Mouse (Mus musculus): ENCODE data around the gene Retsat.

The Retsat gene

DNA sequence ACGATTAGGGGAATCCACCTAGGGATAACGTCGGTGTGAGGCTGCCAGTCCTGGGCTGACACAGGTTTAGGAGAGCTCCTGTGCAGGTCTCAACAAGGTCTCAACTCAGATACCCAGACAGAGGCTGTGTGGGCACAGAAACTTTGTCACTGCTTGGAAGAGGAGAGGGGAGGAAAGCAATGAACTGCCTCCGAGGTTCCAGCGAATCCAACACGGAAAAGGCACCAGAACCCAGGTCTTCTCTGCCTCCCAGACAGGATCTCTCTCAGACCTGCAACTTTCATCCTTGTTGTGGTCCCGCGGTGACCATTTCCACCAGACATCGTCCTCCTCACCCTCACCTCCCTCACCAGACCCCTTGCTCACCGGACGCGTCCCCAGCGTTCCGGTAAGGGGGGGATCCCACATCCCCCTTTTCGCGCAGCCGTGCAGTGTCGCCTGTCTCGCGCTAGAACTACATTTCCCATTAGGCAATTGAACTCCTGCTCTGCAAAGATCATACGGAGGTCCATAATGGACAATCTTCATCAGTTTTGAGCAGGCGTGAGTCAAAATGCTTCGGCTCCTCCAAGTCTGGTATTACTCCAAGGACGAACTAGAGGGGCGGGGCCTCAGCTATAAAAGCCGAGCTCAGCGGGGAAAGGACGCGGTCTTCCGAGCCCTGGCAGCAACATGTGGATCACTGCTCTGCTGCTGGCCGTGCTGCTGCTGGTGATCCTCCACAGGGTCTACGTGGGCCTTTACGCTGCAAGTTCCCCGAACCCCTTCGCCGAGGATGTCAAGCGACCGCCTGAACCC is at the start of gene Retsat, which contains the start of gene Elmod3:
Gene Retsat, plus strand, starts transcription at position 520 of the 798 bp plus-strand sequence.
Gene Elmod3, minus strand, starts transcription at position 458 of the 798 bp plus-strand sequence.
- peak; percentile 99 for DNase-seq (ENCODE audit: low read depth, low spot score)

DNA sequence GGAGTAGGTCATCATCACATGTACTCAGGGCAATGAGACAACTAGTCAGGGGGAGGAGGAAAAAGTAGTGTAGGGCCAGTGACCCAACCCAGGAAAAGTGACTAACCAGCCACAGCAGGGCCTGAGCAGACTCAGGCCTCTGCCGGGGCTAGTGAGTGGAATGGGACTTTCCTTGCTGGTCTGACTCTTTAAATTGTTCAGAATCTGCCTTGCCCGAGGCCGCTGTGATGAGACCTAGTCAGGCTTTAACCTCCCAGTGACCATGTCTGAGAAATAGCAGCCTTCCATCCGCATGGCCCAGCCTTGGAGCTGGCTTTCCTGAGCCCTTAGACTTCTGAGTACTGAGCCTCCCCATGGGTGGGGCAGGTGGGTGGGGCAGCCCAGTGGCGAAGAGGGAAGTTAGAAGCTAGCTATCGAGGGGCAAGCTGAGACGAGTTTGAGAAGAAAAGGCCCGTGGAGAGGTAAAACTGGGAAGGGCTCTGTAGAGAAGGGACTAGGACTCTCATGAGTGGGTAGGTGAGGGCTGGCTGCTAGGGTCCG is 49.2 kb upstream of the Retsat start:
- DNase-seq (ENCODE audit: low read depth, low spot score): peak; percentile 58

DNA sequence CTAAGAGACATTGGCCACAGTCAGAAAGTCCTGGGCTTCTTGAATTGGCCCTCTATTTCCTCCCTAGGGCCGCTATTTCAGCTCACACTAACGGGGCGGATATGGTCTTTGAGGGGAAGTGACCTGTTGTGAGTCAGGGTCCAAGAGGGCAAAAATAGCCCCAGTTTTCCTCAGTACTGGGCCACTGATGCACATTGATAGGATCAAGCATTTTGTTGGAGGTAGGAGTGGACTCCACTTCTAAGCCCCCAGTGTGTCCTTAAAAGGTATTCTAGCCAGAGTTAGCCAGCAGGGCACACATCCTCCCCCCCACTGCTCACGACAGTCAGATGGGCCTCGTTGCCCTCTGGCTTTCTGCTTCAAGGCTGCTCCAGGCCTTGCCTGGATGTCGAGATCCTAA is 48.2 kb upstream of the Retsat start:
- DNase-seq (ENCODE audit: low read depth, low spot score): no peak

DNA sequence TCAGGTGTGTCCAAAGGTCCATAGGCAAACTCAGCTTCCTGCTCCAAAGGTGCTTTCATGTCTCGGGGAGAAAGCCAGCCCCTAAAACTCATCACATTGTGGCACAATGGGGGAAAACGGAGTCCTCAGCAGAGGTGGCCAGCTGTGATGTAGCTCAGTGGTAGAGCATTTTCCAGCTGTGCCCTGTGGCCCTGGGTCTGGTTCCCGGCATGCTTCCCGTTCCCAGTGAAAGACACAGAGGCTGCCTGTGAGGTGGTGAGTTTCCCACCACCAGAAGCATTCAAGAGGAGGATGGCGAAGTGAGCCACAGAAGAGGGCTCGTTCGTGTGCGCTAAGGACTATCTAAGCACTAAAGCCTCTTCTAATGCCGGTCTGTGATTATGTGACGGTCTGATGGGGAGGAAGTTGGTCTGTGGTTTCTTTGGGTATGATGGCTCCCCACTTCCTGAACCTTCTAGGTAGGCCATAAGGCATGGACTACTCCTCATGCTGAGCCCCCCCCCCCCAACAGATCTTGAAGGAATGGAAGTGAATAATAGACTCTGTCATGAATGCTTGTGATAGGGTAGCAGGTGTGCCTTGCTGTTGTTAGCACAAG is 47.7 kb upstream of the Retsat start:
- no peak for DNase-seq (ENCODE audit: low read depth, low spot score)

DNA sequence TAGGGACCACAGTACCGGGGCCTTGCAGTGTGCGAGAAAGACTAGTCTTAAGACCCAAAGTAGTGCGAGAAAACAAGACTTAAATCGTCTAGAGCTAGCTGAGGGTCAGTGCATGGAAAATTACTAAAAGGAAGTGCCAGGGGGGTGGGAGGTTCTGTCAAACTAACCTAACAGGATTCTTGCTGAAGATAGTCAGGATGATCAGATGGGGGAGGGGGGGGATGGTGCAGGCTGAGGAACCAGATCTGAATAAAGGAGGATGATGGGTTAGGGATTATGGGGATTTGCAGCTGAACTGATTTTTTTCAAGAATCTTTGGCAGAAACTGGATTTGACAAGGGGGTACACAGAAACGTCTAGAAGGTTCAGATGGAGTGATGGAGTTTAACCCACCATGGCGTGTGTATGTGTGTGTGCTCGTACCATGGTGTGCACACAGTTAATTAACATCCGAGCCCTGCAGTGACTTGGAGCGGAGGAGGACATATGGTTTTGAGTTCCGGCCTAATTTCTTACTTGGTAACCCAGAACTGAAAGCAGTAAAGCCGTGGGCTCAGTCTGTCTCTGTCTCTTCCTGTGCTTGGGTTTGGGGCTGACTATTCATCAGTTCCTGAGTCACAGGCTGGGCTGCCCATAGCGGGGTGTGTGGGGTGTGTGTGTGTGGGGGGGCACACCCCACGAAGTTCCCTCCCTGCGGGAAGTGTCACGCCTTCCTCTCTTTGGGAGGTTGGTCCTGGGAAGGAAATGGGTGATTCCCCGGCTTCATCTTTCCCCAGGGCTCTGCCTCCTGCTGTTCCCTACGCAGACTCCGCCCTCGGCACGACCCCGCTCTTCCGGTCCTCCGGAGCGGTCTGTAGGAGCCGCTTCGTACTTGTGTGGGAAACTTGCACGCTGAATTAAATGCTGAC is 45.9 kb upstream of the Retsat start:
- DNase-seq (ENCODE audit: low read depth, low spot score): peak; percentile 80

DNA sequence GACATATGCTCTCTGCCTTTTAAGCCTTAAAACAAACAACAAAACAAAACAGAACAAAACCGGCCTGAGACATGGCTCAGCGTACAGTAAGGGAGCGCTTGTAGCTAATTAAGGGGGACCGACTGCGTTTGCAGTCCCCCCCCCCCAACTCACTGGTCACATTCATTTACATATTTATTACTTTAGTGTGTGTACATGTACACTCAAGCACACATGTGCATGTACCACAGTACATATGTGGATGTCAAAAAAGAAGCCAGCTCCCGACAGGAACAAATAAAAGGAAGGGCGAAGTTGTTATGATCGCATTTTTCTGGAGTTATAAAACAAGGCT is 45.2 kb upstream of the Retsat start:
- no peak for DNase-seq (ENCODE audit: low read depth, low spot score)

DNA sequence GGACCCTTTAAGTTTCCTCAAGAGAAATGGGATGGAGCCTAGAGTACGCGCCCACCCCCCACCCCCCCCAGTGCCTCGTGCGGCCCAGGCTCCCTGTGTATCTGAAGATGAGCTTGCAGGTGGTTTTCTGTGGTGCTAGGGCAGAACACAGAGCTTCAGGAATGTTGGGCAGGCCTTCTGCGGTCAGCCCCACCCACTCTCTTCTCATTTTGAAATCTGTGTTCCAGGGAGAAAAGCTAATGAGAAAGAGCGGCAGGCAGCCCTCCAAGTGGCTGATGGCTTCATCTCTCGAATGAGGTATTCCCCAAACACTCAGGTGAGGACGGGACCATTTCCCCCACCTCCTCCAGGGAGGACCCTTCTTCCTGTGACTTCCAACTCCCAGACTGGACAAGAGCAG is 37.5 kb upstream of the Retsat start:
- DNase-seq (ENCODE audit: low read depth, low spot score): peak; percentile 62

DNA sequence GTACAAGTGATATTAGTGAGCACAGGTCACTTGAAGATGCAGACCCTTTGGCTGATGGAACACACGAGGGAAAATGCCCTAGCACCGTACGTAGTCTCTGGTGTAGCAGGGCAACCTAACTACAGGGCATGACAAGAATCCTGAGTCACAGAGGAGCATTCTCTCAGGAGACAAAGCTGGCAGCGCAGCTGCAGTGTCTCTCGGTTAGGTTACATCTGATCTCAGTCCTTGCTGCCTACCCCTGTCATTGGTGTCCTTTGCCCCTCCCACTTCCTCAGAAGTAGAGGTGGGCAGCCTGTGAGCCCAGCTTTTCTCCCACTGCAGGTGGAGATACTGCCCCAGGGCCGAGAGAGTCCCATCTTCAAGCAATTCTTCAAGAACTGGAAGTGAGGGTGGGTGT is 35.8 kb upstream of the Retsat start:
- no peak for DNase-seq (ENCODE audit: low read depth, low spot score)

DNA sequence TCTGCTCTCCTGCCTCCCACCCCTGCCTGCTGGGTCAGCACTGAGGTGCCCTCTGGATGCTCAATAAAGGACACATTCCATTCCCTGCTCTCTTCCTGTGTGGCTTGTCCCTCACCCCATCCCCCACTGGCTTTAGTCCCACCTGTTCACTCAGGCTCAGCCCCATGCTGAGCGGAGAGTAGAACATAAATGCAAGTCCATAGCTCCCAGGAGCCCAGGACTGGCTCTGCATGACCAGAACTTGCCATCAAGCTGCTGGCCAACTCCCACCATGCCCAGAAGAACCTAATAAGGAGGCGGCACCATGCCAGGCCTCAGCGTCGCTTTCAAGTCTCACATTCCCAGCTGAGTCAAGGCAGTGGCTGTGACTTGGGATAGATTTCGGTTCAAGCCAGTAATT is 35.4 kb upstream of the Retsat start:
- peak; percentile 58 for DNase-seq (ENCODE audit: low read depth, low spot score)

DNA sequence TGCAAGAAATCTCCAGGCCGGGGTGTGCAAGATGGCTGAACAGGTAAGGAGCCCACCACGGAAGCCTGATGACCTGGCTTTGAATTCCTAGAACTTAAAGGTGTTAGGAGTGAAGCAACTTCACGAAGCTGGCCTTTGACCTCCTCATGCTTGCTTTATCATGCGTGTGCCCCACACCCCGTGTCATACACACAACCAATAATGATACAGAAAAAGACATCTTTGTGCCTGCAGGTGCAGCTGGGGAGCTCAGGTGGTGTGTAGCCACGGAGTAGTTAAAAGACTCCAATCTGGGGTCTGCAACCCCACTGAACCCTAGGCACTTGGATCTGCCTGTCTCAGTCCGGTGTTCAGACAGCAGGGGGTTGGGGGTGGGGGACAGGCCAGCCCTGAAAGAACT is 32.8 kb upstream of the Retsat start:
- DNase-seq (ENCODE audit: low read depth, low spot score): no peak

DNA sequence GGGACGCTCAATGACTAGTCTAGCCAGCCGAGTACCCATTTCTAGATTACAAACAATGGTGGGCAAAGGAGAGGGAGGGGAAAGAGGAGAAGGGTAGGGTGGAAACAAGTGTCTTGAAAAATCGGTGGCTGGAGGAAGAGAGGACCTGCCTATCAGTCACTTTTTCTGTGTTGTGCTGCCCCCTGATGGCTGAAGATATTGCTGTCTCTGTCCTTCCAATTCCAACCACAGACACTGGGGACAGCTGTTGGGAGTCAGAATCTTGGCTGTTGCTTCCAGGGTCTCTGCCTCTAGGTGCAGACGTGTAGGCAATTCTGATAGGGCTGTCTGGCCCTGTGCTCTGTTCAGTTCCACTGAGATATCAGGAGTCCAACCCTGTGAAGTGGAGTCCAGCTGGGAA is 32.2 kb upstream of the Retsat start:
- peak; percentile 90 for DNase-seq (ENCODE audit: low read depth, low spot score)

DNA sequence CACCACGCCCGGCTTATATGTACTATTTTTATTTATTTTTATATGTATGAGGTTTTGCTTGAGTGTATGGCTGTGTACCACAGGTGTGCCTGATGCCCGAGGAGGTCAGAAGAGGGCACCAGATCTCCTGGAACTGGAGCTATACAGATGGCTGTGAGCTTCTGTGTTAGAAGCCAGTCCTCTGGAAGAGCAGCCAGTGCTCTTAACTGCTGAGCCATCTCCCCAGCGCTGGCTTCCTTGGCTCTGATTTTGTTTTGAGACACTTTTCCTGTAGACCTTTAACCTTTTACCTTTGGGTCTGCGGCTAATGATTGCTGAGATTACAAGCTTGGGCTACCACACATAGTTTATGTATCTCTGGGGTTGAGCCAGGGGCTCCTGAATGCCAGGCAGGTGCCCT is 30.8 kb upstream of the Retsat start:
- DNase-seq (ENCODE audit: low read depth, low spot score): no peak

DNA sequence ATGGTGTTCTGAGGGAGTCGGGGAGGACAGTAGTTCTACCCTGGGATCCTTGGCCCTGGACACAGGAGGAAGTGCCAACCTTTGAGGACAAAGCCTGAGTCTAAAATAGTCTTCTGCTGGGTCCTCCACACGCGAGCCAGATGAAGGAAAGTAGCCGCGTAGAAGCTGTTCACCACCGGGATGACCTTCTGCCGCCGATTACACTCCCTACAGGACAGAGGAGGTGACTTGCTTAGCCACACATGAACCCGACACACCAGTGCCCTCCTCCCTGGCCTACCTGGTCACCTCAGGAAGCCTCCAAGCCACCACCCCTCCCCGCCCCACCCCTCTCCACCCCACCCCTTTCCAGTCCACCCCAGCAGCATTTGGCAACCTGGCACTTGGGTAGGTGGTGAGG is 29.5 kb upstream of the Retsat start:
- no peak for DNase-seq (ENCODE audit: low read depth, low spot score)

DNA sequence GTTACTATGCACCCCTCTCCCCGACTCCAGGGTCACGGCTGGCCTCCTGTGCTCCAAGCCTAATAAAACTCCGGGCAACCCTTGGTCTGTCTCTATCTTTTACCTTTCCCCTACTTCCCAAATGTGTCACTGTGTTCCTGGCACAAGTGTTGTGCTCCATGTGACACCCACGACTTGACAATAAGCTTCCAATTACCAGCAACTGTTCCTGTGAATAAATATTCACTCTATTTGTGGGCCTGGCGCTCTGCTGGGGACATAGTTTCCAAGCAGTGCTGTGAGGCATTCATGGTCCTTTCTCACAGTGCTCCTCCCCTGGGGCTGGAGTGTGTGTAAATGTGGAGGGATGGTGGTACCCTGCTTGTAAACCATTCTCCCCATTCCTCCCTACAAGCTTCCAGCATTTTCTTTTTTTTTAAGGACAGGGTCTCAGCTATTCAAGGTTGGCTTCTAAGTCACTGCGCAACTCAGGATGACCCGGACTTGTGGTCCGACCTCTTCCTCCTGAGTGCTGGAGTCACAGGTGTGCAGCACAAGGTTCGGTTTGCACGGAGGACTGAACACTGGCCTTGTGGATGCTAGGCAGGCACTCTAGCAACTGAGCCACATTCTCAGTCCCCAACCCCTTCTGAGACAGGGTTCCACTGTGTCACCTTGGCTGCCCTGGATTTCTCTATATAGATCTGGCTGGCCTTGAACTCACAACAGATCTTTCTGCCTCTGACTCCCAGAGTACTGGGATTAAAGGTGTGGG is 27.5 kb upstream of the Retsat start:
- DNase-seq (ENCODE audit: low read depth, low spot score): no peak

DNA sequence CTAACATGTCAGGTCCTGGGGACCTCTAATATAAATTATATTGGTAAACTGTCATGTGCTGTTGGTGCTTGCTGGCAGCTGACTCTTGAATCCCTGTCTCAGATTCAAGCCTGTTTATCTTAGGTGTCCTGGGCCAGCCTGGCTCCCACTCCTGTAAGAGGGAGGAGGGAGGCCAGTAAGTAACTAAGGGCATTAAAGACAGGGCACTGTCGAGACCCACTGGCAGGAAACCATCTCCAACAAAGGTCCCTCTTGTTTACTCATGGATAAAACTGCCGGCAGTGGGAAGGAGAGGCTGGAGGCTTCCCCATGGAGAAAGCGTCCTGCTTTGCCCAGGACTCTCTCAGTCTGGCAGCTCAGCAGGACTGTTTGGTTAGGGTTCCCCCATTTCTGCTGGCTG is 26.4 kb upstream of the Retsat start:
- no peak for DNase-seq (ENCODE audit: low read depth, low spot score)

DNA sequence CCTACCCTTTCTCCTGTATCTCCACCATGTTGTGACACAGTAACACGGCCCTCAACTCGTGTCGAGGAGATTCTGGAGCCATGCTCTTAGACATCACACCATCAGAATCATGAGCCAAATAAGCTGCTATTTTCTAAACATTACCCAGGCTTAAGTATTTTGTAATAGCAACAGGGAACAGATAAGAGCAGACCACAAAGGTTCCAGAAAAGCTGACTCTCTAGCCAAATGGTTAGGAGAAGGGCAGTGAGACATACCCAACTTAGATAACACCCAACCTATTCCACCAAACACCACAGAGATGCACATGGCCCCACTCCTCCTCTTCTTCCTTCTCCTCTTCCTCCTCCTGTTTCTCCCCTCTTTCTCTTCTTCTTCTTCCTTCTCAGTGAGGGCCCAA is 22.2 kb upstream of the Retsat start:
- no peak for DNase-seq (ENCODE audit: low read depth, low spot score)

DNA sequence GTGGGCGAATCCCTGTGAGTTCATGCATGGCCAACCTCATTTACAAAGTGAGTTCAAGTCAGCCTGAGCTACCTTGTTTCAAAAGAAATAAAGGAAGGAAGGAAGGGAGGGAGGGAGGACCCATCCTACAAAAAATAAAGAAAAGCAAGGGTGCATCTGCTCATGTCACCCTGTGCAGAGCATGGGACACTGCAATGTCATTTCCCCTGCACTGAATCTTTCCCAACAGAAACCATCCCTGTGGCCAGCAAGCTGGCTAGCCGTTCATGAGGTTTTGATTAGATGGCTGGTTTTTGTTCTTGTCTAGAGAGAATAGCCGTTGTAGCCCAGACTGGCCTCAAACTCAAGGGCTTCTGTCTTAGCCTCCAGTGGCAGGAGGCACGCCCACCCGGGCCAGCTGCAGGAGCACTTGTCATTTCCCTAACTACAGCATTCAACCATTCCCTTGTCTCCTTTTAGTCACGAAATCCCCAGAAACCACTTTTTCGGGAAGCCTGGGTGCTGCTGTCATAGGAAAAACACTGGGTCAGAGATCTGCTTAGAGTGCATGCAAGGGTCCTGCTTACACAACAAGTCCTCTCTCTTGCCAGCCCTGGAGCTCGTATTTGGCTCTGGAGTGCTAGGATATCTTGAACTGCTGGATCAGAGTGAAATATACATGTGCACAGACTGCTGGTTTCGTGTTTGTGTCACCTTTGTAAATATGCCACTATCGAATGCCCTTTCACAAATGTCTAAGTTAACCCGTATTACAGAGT is 16.5 kb upstream of the Retsat start:
- no peak for DNase-seq (ENCODE audit: low read depth, low spot score)

DNA sequence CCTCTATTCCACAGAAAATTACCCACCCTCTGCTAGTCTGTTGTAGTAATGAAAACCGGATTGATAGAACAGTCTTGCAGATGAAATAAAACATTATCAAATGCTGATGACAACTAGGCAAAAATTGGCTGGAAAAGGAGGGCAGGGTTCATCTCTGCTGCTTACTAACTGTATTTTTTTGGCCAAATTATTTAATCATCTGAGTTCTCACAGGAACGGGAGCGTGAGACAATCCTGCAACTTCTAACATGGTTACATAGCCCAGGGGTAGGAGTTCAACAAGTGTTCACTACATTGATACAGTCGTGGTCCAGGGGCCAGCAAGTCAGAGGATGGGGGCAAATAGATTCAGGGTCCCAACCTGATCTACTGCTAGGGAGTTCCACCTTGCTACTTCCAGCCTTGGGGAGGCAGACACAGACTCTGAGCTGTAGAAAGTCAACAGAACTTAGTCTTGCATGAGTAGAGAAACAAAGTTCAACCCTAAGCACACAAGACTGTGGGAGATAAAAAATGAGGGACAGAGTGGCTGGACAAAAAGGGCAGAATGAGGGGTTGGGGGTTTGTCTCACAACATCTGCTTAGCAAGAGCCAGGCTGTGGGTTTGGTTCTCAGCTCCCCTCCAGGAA is 14.9 kb upstream of the Retsat start:
- DNase-seq (ENCODE audit: low read depth, low spot score): no peak

DNA sequence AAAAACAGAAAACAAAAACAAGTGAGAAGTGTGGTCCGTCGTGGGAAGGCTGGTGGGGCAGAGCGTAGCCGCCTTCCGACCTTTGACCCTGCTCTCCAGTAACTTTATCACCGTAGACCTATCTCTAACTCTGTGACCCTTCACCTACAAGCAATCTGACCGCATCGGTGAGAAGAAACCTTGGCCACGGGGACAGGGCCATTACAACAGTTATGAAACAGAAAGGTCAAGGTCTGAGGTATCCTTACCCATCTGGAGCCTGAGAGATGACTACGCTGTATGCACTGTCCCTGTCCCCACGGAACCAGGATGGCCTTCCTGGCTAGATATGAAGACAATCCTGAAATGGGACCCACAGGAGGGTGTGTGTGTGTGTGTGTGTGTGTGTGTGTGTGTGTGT is 14.1 kb upstream of the Retsat start:
- DNase-seq (ENCODE audit: low read depth, low spot score): no peak

DNA sequence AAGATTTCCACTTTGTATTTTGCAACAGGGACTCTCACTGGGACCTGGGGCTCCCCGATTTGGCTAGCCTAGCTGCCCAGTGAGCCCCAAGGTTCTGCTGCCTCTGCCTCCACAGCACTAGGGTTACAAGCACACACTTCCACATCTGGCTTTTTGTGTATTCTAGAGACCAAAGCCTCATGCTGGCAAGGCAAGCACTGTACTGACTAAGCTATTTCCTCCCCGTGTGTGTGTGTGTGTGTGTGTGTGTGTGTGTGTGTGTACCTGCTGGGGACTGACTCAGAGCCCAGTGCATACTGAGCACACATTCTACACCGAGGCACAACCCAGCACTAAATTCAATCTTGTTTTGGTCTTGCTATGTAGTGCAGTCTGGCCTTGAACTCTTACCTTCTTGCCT is 11.6 kb upstream of the Retsat start:
- no peak for DNase-seq (ENCODE audit: low read depth, low spot score)
